Mouse (Mus musculus) lung, embryonic 14.5 days (tissue): ENCODE results near the gene Olfr457. TPM values are rescaled to one million over a fixed set of nuclear protein-coding genes. Genes with fewer than 3 reads are reported as not detected.
"Not testable (repeated sequence)": the region's sequence is repeated elsewhere in the genome, so short reads cannot be mapped to it uniquely, and the experiment has no call there.

ENCODE experiments used
- ATAC-seq: fragments of 200-750 bp; cut with Nextera tagmentation; 2 replicates; pipeline ENCODE4 v1.8.0; 2017; ENCODE audit warnings: mild to moderate bottlenecking, moderate TSS enrichment, moderate library complexity; ENCODE audit not compliant: insufficient read depth
- DNase-seq: peaks from one replicate; pipeline ENCODE4 v3.0.0-alpha.2; 2015
- H3K27ac ChIP-seq: fragments of 300-500 bp; sonication (generic); 2 replicates; pipeline ENCODE4 v1.5.1; 2014; ENCODE audit warnings: low read depth, mild to moderate bottlenecking, moderate library complexity
- H3K27me3 ChIP-seq: fragments of 300-500 bp; sonication (generic); 2 replicates; pipeline ENCODE4 v1.6.1; 2014; ENCODE audit warnings: low read length, control low read depth; ENCODE audit not compliant: insufficient read depth
- H3K36me3 ChIP-seq: fragments of 300-500 bp; sonication (generic); 2 replicates; pipeline ENCODE4 v1.6.1; 2014; ENCODE audit warnings: control low read depth; ENCODE audit not compliant: insufficient read depth
- H3K4me1 ChIP-seq: fragments of 300-500 bp; sonication (generic); 2 replicates; pipeline ENCODE4 v1.6.1; 2014; ENCODE audit warnings: antibody characterized with exemption, control low read depth; ENCODE audit not compliant: insufficient read depth
- H3K4me2 ChIP-seq: fragments of 300-500 bp; sonication (generic); 2 replicates; pipeline ENCODE4 v1.6.1; 2014; ENCODE audit warnings: mild to moderate bottlenecking
- H3K4me3 ChIP-seq: fragments of 300-500 bp; sonication (generic); 2 replicates; pipeline ENCODE4 v1.5.1; 2014; ENCODE audit warnings: low read depth, low read length
- H3K9ac ChIP-seq: fragments of 300-500 bp; sonication (generic); 2 replicates; pipeline ENCODE4 v1.6.1; 2014
- H3K9me3 ChIP-seq: fragments of 300-500 bp; sonication (generic); 2 replicates; pipeline ENCODE4 v1.6.1; 2016; ENCODE audit warnings: low read depth, low read length, control low read depth
- CTCF ChIP-seq: IDR thresholded peaks from 2 replicates; pipeline ENCODE4 v1.5.1; 2016; ENCODE audit warnings: antibody characterized with exemption, low read depth
- WGBS: fragments of 180-500 bp; shearing (Covaris S2); extraction: QIAGEN DNeasy Blood & Tissue Kit; methylation state at CpG from one replicate; pipeline ENCODE4 v1.1.7; 2014; 5-methylcytosine and 5-hydroxymethylcytosine counted together
- polyA plus RNA-seq: library from polyadenylated mRNA; unstranded; fragments of >200 nt; fragmentation: Nextera tagmentation; extraction: Ambion mirVana; gene quantifications from 2 replicates; pipeline ENCODE4 v1.2.1, GENCODE M21; 2014

The Olfr457 gene
- polyA plus RNA-seq: not detected in 2 replicates

GRCm38 (mm10) chr6:42476235-42476634 is at the start of gene Olfr457:
Gene Olfr457 (minus strand): TSS chr6:42476335.
- DNase-seq: no peak
- 65% methylated on average over 1 of the region's 1 CpGs for WGBS
- Histone ChIP-seq H3K9me3 (no peaks in the 10 kb centered on the region), H3K36me3 (no peaks in the 10 kb centered on the region), H3K4me3 (no peak within 1 kb of the TSS), H3K9ac (no peak within 1 kb of the TSS), H3K27me3 (no peaks in the 10 kb centered on the region), H3K4me2 (no peak within 1 kb of the TSS), H3K27ac (no peak within 1 kb of the TSS), H3K4me1 (no peaks in the 10 kb centered on the region)
- no peak for TF ChIP-seq CTCF
- ATAC-seq: no peak

- 52% methylated on average over 1 of the region's 1 CpGs for WGBS
- Histone ChIP-seq H3K27ac (no peak overlapping the region), H3K27me3 (no peaks in the 10 kb centered on the region), H3K4me3 (no peak overlapping the region), H3K36me3 (no peaks in the 10 kb centered on the region), H3K4me1 (no peaks in the 10 kb centered on the region), H3K9me3 (no peaks in the 10 kb centered on the region), H3K9ac (no peak overlapping the region), H3K4me2 (no peak overlapping the region)
- no peak for DNase-seq
- no peak for TF ChIP-seq CTCF
- no peak for ATAC-seq
Measured at GRCm38 (mm10) chr6:42513461-42513860, 37.3 kb upstream of the Olfr457 start.

- Histone ChIP-seq H3K9ac (no peak overlapping the region), H3K4me1 (no peaks in the 10 kb centered on the region), H3K27me3 (no peaks in the 10 kb centered on the region), H3K4me2 (no peak overlapping the region), H3K4me3 (no peak overlapping the region), H3K27ac (no peak overlapping the region), H3K36me3 (no peaks in the 10 kb centered on the region), H3K9me3 (no peaks in the 10 kb centered on the region)
- TF ChIP-seq CTCF: no peak
- ATAC-seq: no peak
- peak; percentile 41 for DNase-seq
Measured at GRCm38 (mm10) chr6:42509311-42509710, 33.2 kb upstream of the Olfr457 start.

GRCm38 (mm10) chr6:42503478-42503877 is 27.3 kb upstream of the Olfr457 start:
- no peaks in the 10 kb centered on the region for H3K36me3 ChIP-seq
- no peak overlapping the region for H3K9ac ChIP-seq
- 0 out of 2 replicates have a peak, but pooled peaks have one; percentile 17 for ATAC-seq
- no peaks in the 10 kb centered on the region for H3K9me3 ChIP-seq
- DNase-seq: peak; percentile 75
- H3K4me3 ChIP-seq: no peak overlapping the region
- H3K27me3 ChIP-seq: no peaks in the 10 kb centered on the region
- H3K4me2 ChIP-seq: no peak overlapping the region
- WGBS: 52% methylated on average over 2 of the region's 2 CpGs
- no peaks in the 10 kb centered on the region for H3K4me1 ChIP-seq
- no peak overlapping the region for H3K27ac ChIP-seq
- TF ChIP-seq CTCF: no peak

GRCm38 (mm10) chr6:42489731-42490130 is 13.6 kb upstream of the Olfr457 start:
- ATAC-seq: no peak
- Histone ChIP-seq H3K36me3 (no peaks in the 10 kb centered on the region), H3K9ac (no peak overlapping the region), H3K4me1 (no peaks in the 10 kb centered on the region), H3K27me3 (no peaks in the 10 kb centered on the region), H3K27ac (no peak overlapping the region), H3K9me3 (no peaks in the 10 kb centered on the region), H3K4me2 (no peak overlapping the region), H3K4me3 (no peak overlapping the region)
- no peak for TF ChIP-seq CTCF
- DNase-seq: no peak
- WGBS: 53% methylated on average over 1 of the region's 1 CpGs

- no peaks in the 10 kb centered on the region for H3K27me3 ChIP-seq
- ATAC-seq (no peak), DNase-seq (no peak)
- no peak within 1 kb of the TSS for H3K9ac ChIP-seq
- H3K27ac ChIP-seq: no peak within 1 kb of the TSS
- 84% methylated on average over 1 of the region's 1 CpGs for WGBS
- no peak within 1 kb of the TSS for H3K4me3 ChIP-seq
- H3K9me3 ChIP-seq: no peaks in the 10 kb centered on the region
- H3K4me2 ChIP-seq: no peak within 1 kb of the TSS
- no peaks in the 10 kb centered on the region for H3K36me3 ChIP-seq
- no peak for TF ChIP-seq CTCF
- H3K4me1 ChIP-seq: no peaks in the 10 kb centered on the region
Measured at GRCm38 (mm10) chr6:42487114-42487513, 11.0 kb upstream of the Olfr457 start, which contains the start of gene Olfr456. Gene Olfr456 (minus strand): TSS chr6:42487214.

GRCm38 (mm10) chr6:42484633-42485032 is 8.5 kb upstream of the Olfr457 start:
- no peak overlapping the region for H3K27ac ChIP-seq
- H3K4me2 ChIP-seq: no peak overlapping the region
- no peak overlapping the region for H3K9ac ChIP-seq
- ATAC-seq (peak; percentile 54; the same call in 1 of the 2 replicates), DNase-seq (peak; percentile 70)
- no peak for TF ChIP-seq CTCF
- no peaks in the 10 kb centered on the region for H3K27me3 ChIP-seq
- no peaks in the 10 kb centered on the region for H3K36me3 ChIP-seq
- H3K4me3 ChIP-seq: no peak overlapping the region
- H3K4me1 ChIP-seq: no peaks in the 10 kb centered on the region
- H3K9me3 ChIP-seq: no peaks in the 10 kb centered on the region

- not testable (repeated sequence) for DNase-seq, H3K4me1 ChIP-seq, H3K9ac ChIP-seq, H3K4me3 ChIP-seq, H3K27ac ChIP-seq, ATAC-seq, H3K36me3 ChIP-seq, H3K27me3 ChIP-seq, H3K9me3 ChIP-seq, H3K4me2 ChIP-seq
- 96% methylated on average over 4 of the region's 4 CpGs for WGBS
Measured at GRCm38 (mm10) chr6:42471298-42471697, 4.8 kb downstream of the Olfr457 start.
